Comparison of ENCODE assay signal across 14 mouse cellular contexts in genomic region chr7:133607883-133608575, GRCm38 (mm10). TPM values are rescaled to one million over a fixed set of nuclear protein-coding genes. Genes with fewer than 3 reads are reported as not detected.
A peak's percentile ranks its signal among the peaks of the same experiment; 100 is the strongest.
DNase-seq lines count a peak whose midpoint lies in the region; ATAC-seq lines count a peak whose summit lies in the region.
"Had no signal": no experiment of that assay in that cellular context is flagged by ENCODE, and none has a peak within 500 bp of the region (broad histone marks: within the 10 kb centered on the region; RNA-seq: fewer than 3 reads in every experiment).

No protein-coding gene starts in this region.

- no peaks in the 10 kb centered on the region for H3K36me3 ChIP-seq in kidney, embryonic 16.5 days (ENCODE audit: insufficient read depth, low read length)
- no peaks in the 10 kb centered on the region for H3K36me3 ChIP-seq in forebrain, embryonic 16.5 days (ENCODE audit: control insufficient read depth, insufficient read depth)
- H3K36me3 ChIP-seq in neural tube, embryonic 14.5 days (ENCODE audit: control insufficient read depth, insufficient read depth, low read length), result no peaks in the 10 kb centered on the region

- H3K4me1 ChIP-seq in kidney, embryonic 16.5 days (ENCODE audit: insufficient read depth, low read length), result peaks cover 25% of the 10 kb centered on the region
- peaks cover 29% of the 10 kb centered on the region for H3K4me1 ChIP-seq in forebrain, embryonic 16.5 days (replicated peaks; ENCODE audit: control insufficient read depth, insufficient read depth, low read length)
- peaks cover 11% of the 10 kb centered on the region for H3K4me1 ChIP-seq in neural tube, embryonic 14.5 days (ENCODE audit: control insufficient read depth, insufficient read depth, low read length)

- H3K4me2 ChIP-seq in kidney, embryonic 16.5 days (replicated peaks; ENCODE audit: low read depth, low read length), result peak overlapping the region; percentile 31
- H3K4me2 ChIP-seq in forebrain, embryonic 16.5 days (ENCODE audit: low read length), result peak overlapping the region; percentile 40; the same call in 1 of the 2 replicates
- H3K4me2 ChIP-seq in neural tube, embryonic 14.5 days (ENCODE audit: low read depth, low read length), result no peak overlapping the region

- no peak overlapping the region for H3K4me3 ChIP-seq in kidney, embryonic 16.5 days (ENCODE audit: low read length)
- H3K4me3 ChIP-seq in forebrain, embryonic 16.5 days (replicated peaks; ENCODE audit: low read length), result no peak overlapping the region
- H3K4me3 ChIP-seq in neural tube, embryonic 14.5 days (ENCODE audit: low read depth, low read length), result no peak overlapping the region

- peak; percentile 24 for DNase-seq in cerebellum, adult 9-11 months
- DNase-seq in cerebellum, postnatal 36 days, result no peak
- DNase-seq in kidney, adult 18-20 months, result no peak
- no peak for DNase-seq in left cerebral cortex, adult 11 months (ENCODE audit: low spot score)
- no peak for DNase-seq in heart, postnatal 36 days
- DNase-seq: kidney, adult 2 months; lung, postnatal 14 days; thymus, adult 18-20 months had no signal

- no peaks in the 10 kb centered on the region for H3K27me3 ChIP-seq in kidney, embryonic 16.5 days (ENCODE audit: insufficient read depth, low read length)
- no peaks in the 10 kb centered on the region for H3K27me3 ChIP-seq in forebrain, embryonic 16.5 days (replicated peaks; ENCODE audit: control insufficient read depth, insufficient read depth, low read length)
- H3K27me3 ChIP-seq in neural tube, embryonic 14.5 days (ENCODE audit: control insufficient read depth, insufficient read depth, low read length), result no peaks in the 10 kb centered on the region

- H3K9me3 ChIP-seq in kidney, embryonic 16.5 days (ENCODE audit: low read length), result no peaks in the 10 kb centered on the region
- no peaks in the 10 kb centered on the region for H3K9me3 ChIP-seq in forebrain, embryonic 16.5 days (ENCODE audit: control insufficient read depth, low read length)
- H3K9me3 ChIP-seq in neural tube, embryonic 14.5 days (ENCODE audit: control insufficient read depth, low read length), result no peaks in the 10 kb centered on the region

- H3K9ac ChIP-seq in kidney, embryonic 16.5 days (replicated peaks; ENCODE audit: low read length), result no peak overlapping the region
- H3K9ac ChIP-seq in forebrain, embryonic 16.5 days (replicated peaks; ENCODE audit: low read depth, low read length), result no peak overlapping the region
- H3K9ac ChIP-seq in neural tube, embryonic 14.5 days (replicated peaks; ENCODE audit: low read depth, low read length), result no peak overlapping the region

- ATAC-seq in kidney, embryonic 16.5 days (ENCODE audit: low FRiP score, low TSS enrichment), result peak; percentile 85
- peak; percentile 27; the same call in 1 of the 2 replicates for ATAC-seq in forebrain, embryonic 16.5 days
- 0 out of 2 replicates have a peak, but pooled peaks have one; percentile 44 for ATAC-seq in neural tube, embryonic 14.5 days (ENCODE audit: low read depth)

- 31% methylated on average over 13 of the region's 13 CpGs for WGBS in kidney, embryonic 16.5 days
- 44% methylated on average over 13 of the region's 13 CpGs for WGBS in forebrain, embryonic 16.5 days
- WGBS in neural tube, embryonic 14.5 days, result 50% methylated on average over 13 of the region's 13 CpGs

- H3K27ac ChIP-seq in kidney, embryonic 16.5 days (ENCODE audit: low read length), result peak overlapping the region; percentile 38; the same call in 1 of the 2 replicates
- peak overlapping the region; percentile 76 for H3K27ac ChIP-seq in forebrain, embryonic 16.5 days (ENCODE audit: low read length)
- 0 out of 2 replicates have a peak overlapping the region, but pooled peaks have one; percentile 48 for H3K27ac ChIP-seq in neural tube, embryonic 14.5 days (ENCODE audit: low read depth, low read length)

- intact Hi-C loops in heart, postnatal 36 days (cut with DNase I), result no loop called here

RNA-seq across cellular contexts. Expression of gene Tex36, which starts 6.1 kb away (rescaled TPM):
- not detected in 2 replicates for polyA plus RNA-seq in kidney, embryonic 16.5 days (2015; fragmentation: Nextera tagmentation; extraction: Ambion mirVana)
- polyA plus RNA-seq in forebrain, embryonic 16.5 days (2015; fragmentation: Nextera tagmentation; extraction: Ambion mirVana), result not detected in 2 replicates
- not detected in 2 replicates for polyA plus RNA-seq in neural tube, embryonic 14.5 days (2014; fragmentation: Nextera tagmentation; extraction: Ambion mirVana)
- not detected for total RNA-seq in heart, postnatal 36 days (2021)
- total RNA-seq: gastrocnemius, postnatal 4 days; liver, adult 2 months had no signal
- polyA plus RNA-seq: heart, embryonic 16.5 days; kidney, adult 2 months; liver, adult 2 months had no signal

RNA-seq across cellular contexts. Expression of gene Edrf1, which starts 29.3 kb away (rescaled TPM):
- polyA plus RNA-seq in kidney, embryonic 16.5 days (2015; fragmentation: Nextera tagmentation; extraction: Ambion mirVana), result 26.2 and 27.1 TPM in 2 replicates
- 25.0 and 29.7 TPM in 2 replicates for polyA plus RNA-seq in forebrain, embryonic 16.5 days (2015; fragmentation: Nextera tagmentation; extraction: Ambion mirVana)
- 22.6 and 24.5 TPM in 2 replicates for polyA plus RNA-seq in neural tube, embryonic 14.5 days (2014; fragmentation: Nextera tagmentation; extraction: Ambion mirVana)
- total RNA-seq in heart, postnatal 36 days (2021), result 10 to 100 TPM; 10.4 to 11.2 TPM

Comparison
In these comparisons a context has a peak if more than half of its experiments do, and no peak if none do; other contexts are left out.
1. ATAC-seq: peak in every context shown above with its lines; median percentile 85 in kidney, embryonic 16.5 days; 44 in neural tube, embryonic 14.5 days; 27 in forebrain, embryonic 16.5 days.